Mouse (Mus musculus) olfactory bulb, adult 2 months (tissue): ENCODE data around the gene Fam117a.

Experiments
- CTCF ChIP-seq: fragments of 200-500 bp; IDR thresholded peaks from 2 replicates; pipeline ENCODE4 v1.5.1; 2012; ENCODE audit warnings: low read depth, mild to moderate bottlenecking, low read length, moderate library complexity; ENCODE audit not compliant: insufficient read depth
- POLR2A ChIP-seq: fragments of 200-500 bp; IDR thresholded peaks from 2 replicates; pipeline ENCODE4 v1.6.1; 2012; ENCODE audit warnings: mild to moderate bottlenecking, low read depth, low read length, moderate library complexity; ENCODE audit not compliant: insufficient read depth

DNA sequence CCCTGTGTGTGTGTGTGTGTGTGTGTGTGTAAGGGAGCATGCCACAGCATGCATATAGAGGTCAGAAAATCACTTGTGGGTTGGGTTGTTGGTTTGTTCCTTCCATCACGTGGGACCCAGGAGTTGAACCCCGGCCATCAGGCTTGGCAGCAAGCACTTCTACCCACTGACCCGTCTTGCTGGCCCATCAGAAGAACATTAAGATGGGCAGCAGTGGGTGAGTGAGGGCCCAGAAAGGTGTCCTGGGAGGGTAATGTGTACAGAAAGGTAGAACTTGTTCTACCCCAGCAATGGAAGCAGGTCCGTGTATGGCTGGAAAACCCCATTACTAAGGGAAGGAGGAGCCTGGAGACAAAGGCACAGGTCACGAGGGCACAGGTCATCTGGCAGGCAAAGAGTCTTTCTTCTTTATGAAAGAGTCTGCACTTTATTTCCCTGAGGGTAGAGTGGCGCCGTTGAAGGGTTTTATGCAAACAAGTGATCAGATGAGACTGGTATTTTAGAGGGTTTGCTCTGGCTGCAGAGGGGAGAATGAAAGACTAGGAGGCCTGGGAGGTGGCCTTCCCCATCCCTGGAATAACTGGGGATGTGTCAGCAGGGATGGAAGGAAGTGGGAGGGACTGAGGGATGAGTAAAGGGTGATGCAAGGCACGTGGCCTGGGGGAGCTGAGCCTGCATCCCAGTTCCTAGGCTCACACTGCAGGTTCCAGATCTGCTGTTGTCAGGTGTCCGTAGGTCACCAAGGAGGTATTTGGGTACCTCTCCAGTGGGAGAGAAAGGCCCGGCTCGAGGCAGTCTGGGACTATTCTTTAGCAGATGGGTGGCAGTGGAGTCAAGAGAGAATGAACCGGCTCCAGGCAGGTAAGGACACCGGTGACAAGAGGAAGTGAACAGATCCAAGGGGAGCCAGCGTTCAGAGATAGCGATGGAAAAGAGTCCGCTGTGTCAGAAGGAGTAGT lies 66.8 kb downstream of the Fam117a start:
- TF ChIP-seq POLR2A (no peak), CTCF (no peak)
